Mouse (Mus musculus): ENCODE measurements around the gene Inpp5b.
A peak's percentile ranks its signal among the peaks of the same experiment; 100 is the strongest.

DNA sequence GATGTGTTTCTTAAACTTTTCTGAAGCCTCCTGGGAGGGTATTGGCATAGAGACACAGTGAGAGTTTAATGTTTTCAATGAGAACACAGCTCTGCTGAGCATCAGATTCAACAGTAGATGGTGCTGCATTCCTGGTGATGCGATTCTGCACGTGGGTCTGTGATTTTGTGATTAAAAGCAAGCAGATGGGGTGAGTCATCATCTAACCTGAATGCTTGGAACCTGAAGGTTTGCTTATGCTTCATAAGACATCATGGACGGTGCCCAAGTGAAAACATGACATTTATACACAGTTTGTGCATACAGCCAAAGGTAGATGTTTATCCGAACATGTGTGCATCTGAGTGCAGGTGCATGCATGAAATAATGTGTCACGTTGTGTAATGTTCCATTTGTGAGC lies 29.0 kb downstream of the Inpp5b start:
- 0 out of 2 replicates have a peak, but pooled peaks have one; percentile 6 for TF ChIP-seq CTCF (conservative IDR thresholded peaks at IDR 0.05; ENCODE audit: insufficient read depth, insufficient read length, low read depth, low read length)
- TF ChIP-seq POLR2A (IDR thresholded peaks at IDR 0.05; ENCODE audit: low read depth, low read length): no peak

Data from kidney, adult 2 months (tissue).